Mouse (Mus musculus): ENCODE data around the gene Rapgef3.

DNA sequence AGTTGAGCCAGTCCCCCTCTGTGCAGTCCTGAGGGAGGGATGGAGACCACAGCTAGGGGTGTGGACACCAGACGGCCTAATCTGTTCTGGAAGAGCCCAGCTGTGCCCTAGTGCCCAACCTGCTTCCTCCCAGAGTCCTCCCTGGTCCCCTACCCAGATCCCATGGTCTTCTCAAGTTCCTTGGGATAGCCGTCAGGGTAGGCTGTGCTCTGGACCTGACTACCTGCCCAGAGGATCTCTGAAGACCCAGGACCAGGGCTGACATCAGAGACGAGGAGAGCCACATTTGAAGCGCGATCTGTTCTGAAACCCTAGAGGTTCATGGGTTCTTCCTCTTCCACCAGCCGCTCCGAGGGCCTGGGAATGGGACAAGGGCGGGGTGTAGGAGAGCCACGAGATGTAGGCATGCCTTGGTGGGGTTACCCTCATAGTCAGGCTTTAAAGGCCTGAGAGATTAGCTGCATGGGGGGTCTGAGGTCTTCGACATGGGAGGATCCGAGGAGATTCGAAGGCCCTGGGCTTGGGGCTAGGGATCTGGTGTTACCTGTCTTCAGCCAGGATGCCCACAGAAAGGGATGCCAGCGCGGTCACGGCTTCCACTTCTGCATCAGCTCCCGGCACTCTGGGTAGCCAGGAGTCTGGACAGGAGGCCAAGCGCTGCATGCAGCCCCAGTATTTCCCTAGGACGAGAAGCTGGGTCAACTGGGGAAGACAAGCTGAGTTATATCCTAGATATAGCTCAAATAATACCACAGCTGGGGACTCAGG, 25.8 kb upstream of the Rapgef3 start:
- no peak for TF ChIP-seq CTCF (IDR thresholded peaks at IDR 0.05; ENCODE audit: borderline replicate concordance, insufficient read depth, low read depth, low read length)
- TF ChIP-seq POLR2A (IDR thresholded peaks at IDR 0.05; ENCODE audit: borderline replicate concordance, insufficient read depth, low read length): no peak
